Mouse (Mus musculus): ENCODE data around the gene Ppia. TPM values are rescaled to one million over a fixed set of nuclear protein-coding genes. Genes with fewer than 3 reads are reported as not detected.
"Not testable (repeated sequence)": the region's sequence is repeated elsewhere in the genome, so short reads cannot be mapped to it uniquely, and the experiment has no call there.

Gene Ppia
- total RNA-seq, 2 experiments from 2014 or later: 1,693 to 1,728 TPM

- no peak for DNase-seq (ENCODE audit: low spot score in 2 of 2)
Measured at GRCm38 (mm10) chr11:6403830-6404405, 11.3 kb upstream of the Ppia start.

DNA sequence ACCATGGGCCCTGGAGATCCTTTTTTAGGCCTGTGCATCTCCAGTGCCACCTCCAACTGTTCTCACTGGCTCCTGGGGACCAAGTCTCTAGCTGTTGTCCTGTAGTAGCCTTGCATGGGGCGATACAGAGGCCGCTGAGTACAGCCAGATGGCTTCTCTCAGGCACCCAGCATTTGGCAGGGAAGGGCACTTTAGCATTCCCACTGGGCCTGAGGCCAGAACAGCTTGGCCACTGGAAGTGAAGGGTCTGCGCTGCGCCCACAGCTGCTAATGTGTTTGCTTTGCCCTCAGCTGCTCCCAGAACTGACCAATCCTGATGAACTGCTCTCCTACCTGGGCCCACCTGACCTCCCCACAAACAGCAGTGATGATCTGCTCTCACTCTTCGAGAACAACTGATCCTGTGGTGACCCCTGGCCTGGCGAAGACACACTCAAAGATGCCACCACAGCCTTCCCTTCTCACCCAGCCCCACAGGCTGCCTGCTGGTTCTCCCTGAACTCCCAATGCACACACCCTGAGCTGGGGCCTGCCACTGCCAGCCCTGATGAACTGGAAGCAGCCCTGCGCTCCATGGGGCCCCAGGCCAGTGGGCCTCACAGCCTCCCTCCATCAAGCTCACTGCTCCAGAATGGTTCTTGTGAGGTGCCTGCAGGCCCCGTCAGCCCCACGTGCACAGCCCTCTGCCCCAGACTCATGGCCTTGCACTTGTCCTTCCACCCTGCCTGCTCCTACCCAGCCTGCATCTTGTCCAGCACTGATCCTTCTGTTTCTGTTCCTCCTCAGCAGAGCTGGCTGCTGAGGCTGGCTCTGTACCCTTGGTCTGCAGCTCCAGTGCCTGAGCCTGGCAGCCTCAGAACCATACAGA is 10.3 kb upstream of the Ppia start:
- DNase-seq (ENCODE audit: low spot score in 2 of 2): no peak

DNA sequence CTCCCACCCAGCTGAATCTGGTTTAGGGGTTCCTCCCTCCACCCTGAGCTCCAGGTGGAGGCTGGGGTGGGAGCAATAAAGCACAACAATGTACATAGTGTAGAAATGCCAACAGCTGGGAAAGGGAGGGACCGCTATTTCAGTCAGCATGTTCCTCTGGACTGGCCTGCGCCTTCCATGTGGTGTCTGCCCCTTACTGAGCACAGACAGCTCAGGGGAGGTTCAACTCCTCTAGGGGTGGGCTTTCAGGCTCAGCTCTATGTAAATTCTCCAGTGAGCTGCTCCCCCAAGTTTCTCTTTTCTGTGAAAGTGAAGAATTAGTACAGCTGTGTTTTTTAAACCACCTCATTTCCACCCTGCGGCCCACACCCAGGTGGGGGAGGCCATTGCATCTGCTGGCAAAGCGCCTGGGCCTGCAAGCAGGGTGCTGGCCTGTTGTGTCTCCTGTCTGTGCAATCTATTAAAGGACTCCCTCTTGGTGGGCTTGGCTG is 9.6 kb upstream of the Ppia start:
- no peak for DNase-seq (ENCODE audit: low spot score in 2 of 2)

GRCm38 (mm10) chr11:6406251-6407161 is 8.7 kb upstream of the Ppia start:
- peak in 1 of 2 experiments; percentile 43 for DNase-seq (ENCODE audit: low spot score in 2 of 2)

- DNase-seq (ENCODE audit: low spot score in 2 of 2): no peak
Measured at GRCm38 (mm10) chr11:6407162-6407621, 8.1 kb upstream of the Ppia start.

DNA sequence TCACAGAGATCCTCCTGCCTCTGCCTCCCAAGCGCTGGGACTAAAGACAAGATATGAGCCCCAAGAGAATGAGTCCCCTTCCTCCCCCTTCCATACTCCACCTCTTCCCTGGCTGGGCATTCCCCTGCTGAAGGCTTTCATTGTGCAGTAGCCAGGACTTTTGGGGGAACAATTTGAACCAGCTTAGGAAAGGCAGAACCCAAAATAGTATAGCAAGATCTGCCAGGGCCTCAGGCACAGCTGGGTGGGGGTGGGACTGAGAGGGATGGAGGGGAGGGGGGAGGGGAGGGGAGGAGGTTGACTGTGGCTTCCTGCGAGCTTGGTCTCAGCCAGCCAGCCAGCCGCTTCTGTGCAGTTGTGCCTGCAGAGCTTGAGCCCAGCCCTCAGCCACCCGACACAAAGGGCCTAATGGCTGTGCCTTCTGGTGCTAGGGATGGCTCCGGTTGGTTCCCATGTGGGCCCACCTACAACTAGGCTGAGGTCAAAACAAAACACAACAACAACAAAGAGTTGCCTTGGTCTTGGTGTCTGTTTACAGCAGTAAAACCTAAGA is 5.1 kb upstream of the Ppia start:
- no peak for DNase-seq (ENCODE audit: low spot score in 2 of 2)

DNA sequence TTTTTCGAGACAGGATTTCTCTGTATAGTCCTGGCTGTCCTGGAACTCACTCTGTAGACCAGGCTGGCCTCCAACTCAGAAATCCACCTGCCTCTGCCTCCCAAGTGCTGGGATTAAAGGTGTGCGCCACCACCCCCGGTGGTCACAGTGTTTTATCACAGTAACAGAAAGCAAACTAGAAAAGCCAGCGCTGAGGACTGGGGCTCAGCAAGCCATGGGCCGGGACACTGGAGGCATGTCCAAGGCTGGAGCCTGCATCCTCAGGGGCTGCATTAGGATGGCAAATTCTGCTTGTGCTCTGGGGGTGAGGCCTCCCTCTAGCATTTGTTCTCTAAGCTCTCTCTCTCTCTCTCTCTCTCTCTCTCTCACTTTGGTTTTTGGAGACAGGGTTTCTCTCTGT is 4.5 kb upstream of the Ppia start:
- not testable (repeated sequence) for DNase-seq (ENCODE audit: low spot score in 2 of 2)

DNA sequence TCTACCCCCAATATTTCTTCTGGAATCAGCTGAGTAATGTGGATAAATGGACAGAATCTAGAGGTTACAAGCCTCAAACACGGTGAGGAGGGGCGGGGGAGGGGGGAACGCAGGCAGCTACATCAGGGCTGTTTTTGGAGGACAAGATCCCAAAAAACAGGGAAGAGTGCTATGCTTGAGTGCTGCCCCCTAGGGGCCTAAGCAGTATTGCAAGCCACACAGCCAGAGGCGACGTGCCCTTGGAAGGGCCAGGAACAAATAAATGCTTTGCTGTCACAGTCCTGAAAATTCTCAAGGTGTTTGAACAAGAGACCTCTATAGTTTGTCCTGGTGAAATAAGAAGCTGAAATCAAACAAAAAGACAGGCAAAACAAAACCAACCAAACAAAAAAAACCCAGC is 3.6 kb upstream of the Ppia start:
- peak; percentile 66 to 78 for DNase-seq (ENCODE audit: low spot score in 2 of 2)

DNA sequence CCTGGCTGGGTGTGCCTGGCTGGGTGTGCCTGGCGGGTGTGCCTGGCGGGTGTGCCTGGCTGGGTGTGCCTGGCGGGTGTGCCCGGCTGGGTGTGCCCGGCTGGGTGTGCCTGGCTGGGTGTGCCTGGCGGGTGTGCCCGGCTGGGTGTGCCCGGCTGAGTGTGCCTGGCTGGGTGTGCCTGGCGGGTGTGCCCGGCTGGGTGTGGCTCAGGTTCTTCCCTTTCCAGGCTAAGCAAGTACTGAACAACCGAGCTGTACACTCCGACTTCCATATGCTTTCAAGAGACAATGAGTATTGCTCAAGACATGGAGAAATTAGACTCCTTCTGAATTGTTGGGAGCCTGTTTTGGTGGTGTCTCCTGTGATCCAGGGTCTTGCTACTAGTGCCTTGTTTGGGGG is 2.0 kb upstream of the Ppia start:
- DNase-seq (ENCODE audit: low spot score in 2 of 2): no peak

- peak; percentile 99 for DNase-seq (ENCODE audit: low spot score in 2 of 2)
Measured at GRCm38 (mm10) chr11:6415551-6416404, 535 bp downstream of the Ppia start.

- DNase-seq (ENCODE audit: low spot score in 2 of 2): peak; percentile 52 to 69
Measured at GRCm38 (mm10) chr11:6416405-6417034, 1.3 kb downstream of the Ppia start.

- DNase-seq (ENCODE audit: low spot score in 2 of 2): no peak
Measured at GRCm38 (mm10) chr11:6417069-6417468, 1.8 kb downstream of the Ppia start.

DNA sequence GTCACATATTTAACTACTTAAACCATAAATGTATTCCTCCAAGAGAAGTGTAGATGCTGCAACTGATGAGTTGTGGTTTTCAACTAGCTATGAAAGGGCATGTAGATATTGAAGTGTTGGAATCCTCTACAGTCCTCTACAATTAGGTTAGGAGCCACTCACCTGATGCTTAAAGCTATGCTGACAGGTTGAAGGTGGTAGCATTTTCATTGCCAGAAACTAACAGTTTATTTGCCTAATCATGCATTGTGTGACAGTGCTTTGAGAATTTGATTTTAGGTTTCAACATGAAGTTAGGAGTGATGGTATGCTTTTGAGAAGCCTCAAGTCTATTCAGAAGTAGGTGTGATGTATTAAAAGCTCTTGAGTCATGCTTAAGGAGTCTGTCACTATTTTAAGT is 2.2 kb downstream of the Ppia start:
- DNase-seq (ENCODE audit: low spot score in 2 of 2): no peak

DNA sequence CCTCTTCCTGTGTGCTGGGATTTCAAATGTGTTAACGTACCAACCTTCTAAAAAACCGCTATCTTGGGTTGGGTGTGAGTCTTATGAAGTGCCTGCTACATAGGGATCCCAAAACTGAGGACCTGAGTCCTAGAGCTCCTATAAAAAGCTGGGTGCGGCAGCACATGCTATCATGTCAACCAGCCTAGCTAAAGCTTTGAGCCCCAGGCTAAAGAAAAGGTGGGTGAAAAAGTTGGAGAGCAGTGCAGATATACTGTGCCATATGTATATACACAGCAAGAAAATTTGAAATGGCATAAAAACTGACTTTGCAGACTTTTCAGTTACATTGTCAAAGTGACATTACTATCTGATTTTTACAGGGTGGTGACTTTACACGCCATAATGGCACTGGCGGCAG is 3.5 kb downstream of the Ppia start:
- no peak for DNase-seq (ENCODE audit: low spot score in 2 of 2)

- not testable (repeated sequence) for DNase-seq (ENCODE audit: low spot score in 2 of 2)
Measured at GRCm38 (mm10) chr11:6419156-6419555, 3.9 kb downstream of the Ppia start.

DNA sequence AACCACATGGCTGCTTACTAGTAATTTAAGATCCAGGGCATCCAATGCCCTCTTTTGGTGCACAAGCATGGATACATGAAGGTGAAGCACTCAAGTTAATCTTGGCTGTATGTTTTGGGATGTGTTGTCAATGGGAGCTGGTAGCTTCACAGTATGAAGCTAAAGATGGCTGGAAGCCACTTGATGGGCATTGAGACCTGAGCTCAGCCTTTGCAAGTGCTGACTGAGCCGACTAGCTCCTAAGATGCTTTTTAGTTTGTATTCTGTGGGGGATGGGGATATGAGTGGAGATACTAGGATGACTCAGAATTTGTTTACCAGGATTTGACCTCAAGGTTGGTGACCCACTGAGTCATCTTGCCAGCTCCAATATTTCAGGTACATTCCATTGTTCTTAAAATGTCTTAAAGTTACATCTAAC is 5.0 kb downstream of the Ppia start:
- no peak for DNase-seq (ENCODE audit: low spot score in 2 of 2)

GRCm38 (mm10) chr11:6420722-6421350 is 5.6 kb downstream of the Ppia start:
- no peak for DNase-seq (ENCODE audit: low spot score in 2 of 2)

DNA sequence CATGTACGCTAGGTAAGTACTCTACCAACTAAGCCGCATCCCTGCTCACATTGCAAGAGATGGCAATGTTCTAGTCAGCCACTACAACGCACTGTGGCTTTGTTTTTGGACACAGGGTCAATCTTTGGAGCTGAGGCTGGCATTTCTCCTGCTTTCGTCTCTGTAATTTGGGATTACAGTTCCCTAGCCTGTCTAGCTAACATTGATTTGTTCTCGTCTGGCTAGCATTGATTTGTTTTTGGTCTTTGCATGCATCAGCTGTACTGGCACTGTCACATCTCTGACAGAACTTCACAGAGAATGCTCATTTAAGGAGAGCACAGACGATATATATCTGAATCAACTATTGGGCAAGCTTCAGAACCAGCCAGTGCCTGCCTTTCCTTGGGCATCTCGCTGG is 14.9 kb downstream of the Ppia start:
- DNase-seq (ENCODE audit: low spot score in 2 of 2): no peak

GRCm38 (mm10) chr11:6436442-6436841 is 21.2 kb downstream of the Ppia start:
- DNase-seq (ENCODE audit: low spot score in 2 of 2): no peak
